Mouse (Mus musculus): Measurements from ENCODE around the gene Dmpk.

DNA sequence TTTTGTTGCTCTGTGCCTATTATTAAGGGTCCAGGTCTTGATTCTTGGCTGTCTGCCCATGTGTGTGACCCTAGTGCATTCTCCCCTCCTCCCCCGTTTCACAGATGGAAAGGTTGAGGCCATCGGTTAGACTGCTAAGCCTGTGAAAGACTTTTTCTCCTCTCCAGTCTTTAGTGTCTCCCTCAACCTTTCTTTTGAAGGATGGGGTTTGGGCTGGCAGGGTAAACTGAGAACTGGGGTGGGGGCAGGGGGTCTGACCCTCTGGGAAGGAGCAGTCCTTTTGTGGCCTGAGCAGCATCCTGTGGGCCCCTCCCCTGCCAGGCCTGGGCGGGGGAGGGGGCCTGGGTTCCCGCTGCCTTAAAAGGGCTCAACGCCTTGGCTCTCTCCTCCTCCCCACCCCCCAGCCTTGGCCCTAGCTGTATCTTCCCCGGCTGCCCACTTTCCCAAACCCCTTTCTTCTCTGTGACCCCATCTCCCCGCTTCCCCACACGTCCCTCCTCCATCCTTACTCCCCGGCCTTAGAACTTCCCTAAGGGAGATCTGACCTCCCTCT, 1.3 kb downstream of the Dmpk start:
- TF ChIP-seq CTCF (IDR thresholded peaks at IDR 0.05; ENCODE audit: low read depth) (no peak), EP300 (IDR thresholded peaks at IDR 0.05; ENCODE audit: low read depth) (no peak)

Measured in liver, postnatal 0 days (tissue).